Mouse (Mus musculus) G1E (cell line): ENCODE data around the gene Zar1l.
A peak's percentile ranks its signal among the peaks of the same experiment; 100 is the strongest.

ENCODE experiments used
- CTCF ChIP-seq: IDR thresholded peaks from 2 replicates; pipeline ENCODE4 v1.5.1; 2012; ENCODE audit warnings: low read depth, low read length, inconsistent platforms, mixed read lengths
- GATA1 ChIP-seq: IDR thresholded peaks from 2 replicates; pipeline ENCODE4 v1.6.1; 2012; ENCODE audit warnings: borderline replicate concordance, low read length, inconsistent platforms, mixed read lengths
- TAL1 ChIP-seq: conservative IDR thresholded peaks from 2 replicates; pipeline ENCODE4 v1.6.1; 2012; ENCODE audit warnings: low read depth, low read length, inconsistent platforms, mixed read lengths

DNA sequence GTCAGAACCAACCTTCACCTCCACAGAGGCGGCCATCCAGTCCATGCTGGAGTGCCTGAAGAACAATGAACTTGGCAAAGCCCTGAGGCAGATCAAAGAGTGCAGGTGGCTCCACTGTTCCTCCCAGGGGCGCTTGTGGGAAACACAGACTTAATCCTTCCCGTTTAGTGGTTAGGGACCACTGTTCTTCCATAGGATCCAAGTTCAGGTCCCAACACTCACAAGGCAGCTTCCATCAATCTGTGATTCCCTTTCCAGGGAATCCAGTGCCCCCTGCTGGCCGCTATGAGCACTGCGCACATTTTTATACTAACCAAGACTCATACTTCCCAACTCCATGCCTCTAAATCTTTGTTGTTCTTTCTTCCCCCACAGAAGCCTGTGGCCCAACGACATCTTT, 22.2 kb downstream of the Zar1l start:
- TF ChIP-seq CTCF (peak; percentile 68), TAL1 (no peak), GATA1 (no peak)
